Mouse (Mus musculus) CH12.LX (cell line): ENCODE results near the gene Gm20388. TPM values are rescaled to one million over a fixed set of nuclear protein-coding genes. Genes with fewer than 3 reads are reported as not detected.

Source experiments
- DNase-seq: peaks from one replicate; pipeline ENCODE4 v3.0.0-alpha.2; 2013; ENCODE audit errors: extremely low read depth
- H3K27ac ChIP-seq: 2 replicates; pipeline ENCODE4 v1.5.1; 2012; ENCODE audit warnings: low read depth, mild to moderate bottlenecking, control low read depth, moderate library complexity; ENCODE audit not compliant: insufficient read depth
- H3K27me3 ChIP-seq: replicated peaks from 2 replicates; pipeline ENCODE3; 2012; ENCODE audit warnings: inconsistent platforms
- H3K36me3 ChIP-seq, 2 experiments: replicated peaks in 1 of 2; 2 replicates each; pipeline versions ENCODE3 to v1.6.1; 2012; ENCODE audit warnings: inconsistent platforms in 1 of 2, low read length in 1 of 2, mild to moderate bottlenecking in 1 of 2, mixed read lengths in 1 of 2, moderate library complexity in 1 of 2; ENCODE audit not compliant: control insufficient read depth in 1 of 2, insufficient read depth in 1 of 2
- H3K4me1 ChIP-seq, 2 experiments: 2 replicates each; pipeline ENCODE4 v1.6.1; 2012; ENCODE audit warnings: inconsistent platforms in 1 of 2, moderate library complexity in 1 of 2; ENCODE audit not compliant: insufficient read depth in 2 of 2, control insufficient read depth in 1 of 2
- H3K4me2 ChIP-seq: 2 replicates; pipeline ENCODE4 v1.6.1; 2012; ENCODE audit warnings: low read depth, mild to moderate bottlenecking, control low read depth; ENCODE audit not compliant: poor library complexity, insufficient read depth, severe bottlenecking
- H3K4me3 ChIP-seq, 3 experiments: fragments of 150-350 bp in 1 of 3; sonication (generic) in 1 of 3; replicated peaks in 1 of 3; 2 replicates each; pipeline versions ENCODE3 to v1.5.1; 2011 to 2012; ENCODE audit warnings: low read depth in 2 of 3, low read length in 2 of 3, mild to moderate bottlenecking in 2 of 3, moderate library complexity in 2 of 3, control low read depth in 1 of 3, improper control_type of control experiment in 1 of 3, inconsistent platforms in 1 of 3, mixed read lengths in 1 of 3; ENCODE audit not compliant: poor library complexity in 1 of 3
- H3K79me2 ChIP-seq: replicated peaks from 2 replicates; pipeline ENCODE4 v1.6.1; 2012; ENCODE audit warnings: mild to moderate bottlenecking, moderate library complexity; ENCODE audit not compliant: control insufficient read depth, poor library complexity, insufficient read depth, severe bottlenecking; ENCODE audit errors: extremely low read depth
- H3K9ac ChIP-seq: 2 replicates; pipeline ENCODE4 v1.6.1; 2012; ENCODE audit warnings: low read depth, mild to moderate bottlenecking, control low read depth, moderate library complexity; ENCODE audit not compliant: insufficient read depth
- H3K9me3 ChIP-seq: replicated peaks from 2 replicates; pipeline ENCODE3; 2012; ENCODE audit warnings: low read length, inconsistent platforms, mixed read lengths
- CHD2 ChIP-seq: IDR thresholded peaks from 2 replicates; pipeline ENCODE4 v1.6.1; 2011; ENCODE audit warnings: low read length, improper control_type of control experiment
- CTCF ChIP-seq, 2 experiments: IDR thresholded peaks in 1 of 2; conservative IDR thresholded peaks in 1 of 2; 2 replicates each; pipeline ENCODE4 v1.5.1; 2011 to 2012; ENCODE audit warnings: low read depth in 2 of 2, low read length in 2 of 2, improper control_type of control experiment in 1 of 2, inconsistent platforms in 1 of 2, mild to moderate bottlenecking in 1 of 2, moderate library complexity in 1 of 2
- E2F4 ChIP-seq: IDR thresholded peaks from 2 replicates; pipeline ENCODE4 v1.6.1; 2011; ENCODE audit warnings: low read depth, low read length, improper control_type of control experiment; ENCODE audit not compliant: insufficient replicate concordance
- ELF1 ChIP-seq: IDR thresholded peaks from 2 replicates; pipeline ENCODE4 v1.6.1; 2014; ENCODE audit warnings: low read depth, mild to moderate bottlenecking, inconsistent platforms, low read length, improper control_type of control experiment
- GABPA ChIP-seq: IDR thresholded peaks from 2 replicates; pipeline ENCODE4 v1.6.1; 2012; ENCODE audit warnings: low read depth, low read length, improper control_type of control experiment, inconsistent platforms; ENCODE audit not compliant: insufficient replicate concordance
- IRF4 ChIP-seq: IDR thresholded peaks from 2 replicates; pipeline ENCODE4 v1.6.1; 2014; ENCODE audit warnings: low read depth, mild to moderate bottlenecking, inconsistent platforms, low read length, improper control_type of control experiment
- JUND ChIP-seq: conservative IDR thresholded peaks from 2 replicates; pipeline ENCODE4 v1.6.1; 2011; ENCODE audit warnings: low read depth, low read length, improper control_type of control experiment
- KAT2A ChIP-seq: IDR thresholded peaks from 2 replicates; pipeline ENCODE4 v1.6.1; 2012; ENCODE audit warnings: low read length, improper control_type of control experiment, inconsistent platforms; ENCODE audit not compliant: insufficient replicate concordance
- MAX ChIP-seq: IDR thresholded peaks from 2 replicates; pipeline ENCODE4 v1.6.1; 2011; ENCODE audit warnings: low read length, improper control_type of control experiment
- MAZ ChIP-seq: IDR thresholded peaks from 2 replicates; pipeline ENCODE4 v1.6.1; 2012; ENCODE audit warnings: low read depth, mild to moderate bottlenecking, inconsistent platforms, low read length, improper control_type of control experiment, moderate library complexity
- MEF2A ChIP-seq: IDR thresholded peaks from 2 replicates; pipeline ENCODE4 v1.6.1; 2014; ENCODE audit warnings: low read depth, mild to moderate bottlenecking, inconsistent platforms, low read length, improper control_type of control experiment, borderline replicate concordance
- NRF1 ChIP-seq: IDR thresholded peaks from 2 replicates; pipeline ENCODE4 v1.6.1; 2014; ENCODE audit warnings: low read depth, mild to moderate bottlenecking, inconsistent platforms, low read length, improper control_type of control experiment, moderate library complexity
- PAX5 ChIP-seq: IDR thresholded peaks from 2 replicates; pipeline ENCODE4 v1.6.1; 2012; ENCODE audit warnings: low read length, inconsistent platforms, mixed read lengths
- POLR2A ChIP-seq: IDR thresholded peaks from 2 replicates; pipeline ENCODE4 v1.6.1; 2011; ENCODE audit warnings: low read depth, mild to moderate bottlenecking, improper control_type of control experiment, low read length
- RCOR1 ChIP-seq: conservative IDR thresholded peaks from 2 replicates; pipeline ENCODE4 v1.6.1; 2012; ENCODE audit warnings: low read depth, mild to moderate bottlenecking, inconsistent platforms, low read length, improper control_type of control experiment
- SIN3A ChIP-seq: IDR thresholded peaks from 2 replicates; pipeline ENCODE4 v1.6.1; 2012; ENCODE audit warnings: low read length, improper control_type of control experiment, inconsistent platforms
- SMC3 ChIP-seq: IDR thresholded peaks from 2 replicates; pipeline ENCODE4 v1.6.1; 2011; ENCODE audit warnings: low read depth, low read length, improper control_type of control experiment
- UBTF ChIP-seq: IDR thresholded peaks from 2 replicates; pipeline ENCODE4 v1.6.1; 2012; ENCODE audit warnings: low read depth, mild to moderate bottlenecking, inconsistent platforms, low read length, improper control_type of control experiment, moderate library complexity
- USF1 ChIP-seq: IDR thresholded peaks from 2 replicates; pipeline ENCODE4 v1.6.1; 2014; ENCODE audit warnings: low read depth, mild to moderate bottlenecking, inconsistent platforms, low read length, improper control_type of control experiment
- USF2 ChIP-seq: conservative IDR thresholded peaks from 2 replicates; pipeline ENCODE4 v1.6.1; 2011; ENCODE audit warnings: low read depth, low read length, improper control_type of control experiment
- dilution Hi-C: fragments of 300-500 bp; cut with MboI; formaldehyde crosslinking; loops from 2 replicates; pipeline ENCODE4 v1.14.3; 2020; ENCODE audit warnings: low sequenced_read_pairs; ENCODE audit not compliant: extremely low pct_unique_long_range_greater_than_20kb, extremely low pct_ligation_motif_present
- in situ Hi-C: fragments of 300-500 bp; cut with MboI; formaldehyde crosslinking; loops from 3 replicates; pipeline ENCODE4 v1.14.3; 2019; ENCODE audit warnings: low sequenced_read_pairs, low pct_ligation_motif_present, low pct_unique_long_range_greater_than_20kb, mixed read lengths
- polyA plus RNA-seq: library from polyadenylated mRNA; unstranded; fragments of >175 nt; gene quantifications from 2 replicates; pipeline ENCODE4 v1.2.1, GENCODE M21; 2012; ENCODE audit warnings: low read depth; ENCODE audit not compliant: insufficient read length
- total RNA-seq, 2 experiments: library from RNA; depleted of rRNA; stranded (reverse); fragments of 300-350 nt in 1 of 2; fragments of >200 nt in 1 of 2; gene quantifications; 2 replicates each; pipeline ENCODE4 v1.2.3; 2012 to 2014

Gm20388 gene
- total and polyA plus RNA-seq, 3 experiments = 14.8 to 26.3 (median 22.2) TPM

GRCm38 (mm10) chr8:120207364-120207763 is 296.7 kb downstream of the Gm20388 start:
- Histone ChIP-seq H3K27ac (no peak overlapping the region), H3K9ac (no peak overlapping the region), H3K36me3 (no peaks in the 10 kb centered on the region), H3K4me2 (no peak overlapping the region), H3K27me3 (peaks cover 17% of the 10 kb centered on the region), H3K79me2 (no peaks in the 10 kb centered on the region), H3K9me3 (no peaks in the 10 kb centered on the region), H3K4me3 (no peak overlapping the region), H3K4me1 (peaks cover 4 to 15% of the 10 kb centered on the region in 2 experiments; a peak in 3 of 4 replicates)
- in situ Hi-C loops (no loop called here), dilution Hi-C loops (no loop called here)
- no peak for DNase-seq
- TF ChIP-seq IRF4 (no peak), CTCF (conservative IDR thresholded peaks at IDR 0.05 in 1 of 2, IDR thresholded peaks at IDR 0.05 in 1 of 2; ENCODE audit: low read depth in 2 of 2, low read length in 2 of 2) (peak in 1 of 2 experiments; percentile 31; a peak in 1 of 4 replicates)

GRCm38 (mm10) chr8:120208113-120208512 is 297.5 kb downstream of the Gm20388 start:
- H3K9ac ChIP-seq = no peak overlapping the region
- no peak overlapping the region for H3K4me3 ChIP-seq
- H3K4me2 ChIP-seq = no peak overlapping the region
- H3K27me3 ChIP-seq = peaks cover 10% of the 10 kb centered on the region
- H3K36me3 ChIP-seq = no peaks in the 10 kb centered on the region
- no peaks in the 10 kb centered on the region for H3K79me2 ChIP-seq
- no peak overlapping the region for H3K27ac ChIP-seq
- DNase-seq = no peak
- peaks cover 4 to 22% of the 10 kb centered on the region in 2 experiments; a peak in 3 of 4 replicates for H3K4me1 ChIP-seq
- no peaks in the 10 kb centered on the region for H3K9me3 ChIP-seq
- TF ChIP-seq RCOR1 (no peak), UBTF (no peak), ELF1 (no peak), USF2 (no peak), SIN3A (no peak), PAX5 (no peak), SMC3 (no peak), MEF2A (no peak), MAX (no peak), JUND (no peak), CHD2 (no peak), POLR2A (no peak), GABPA (no peak), E2F4 (no peak), MAZ (no peak), CTCF (conservative IDR thresholded peaks at IDR 0.05 in 1 of 2, IDR thresholded peaks at IDR 0.05 in 1 of 2; ENCODE audit: low read depth in 2 of 2, low read length in 2 of 2) (no peak), KAT2A (no peak), NRF1 (no peak), USF1 (no peak)
- dilution Hi-C loops (no loop called here), in situ Hi-C loops (no loop called here)
